Mouse (Mus musculus) bone marrow macrophage, adult 2 months (primary cell): ENCODE results near the gene Fam43b. TPM values are rescaled to one million over a fixed set of nuclear protein-coding genes. Genes with fewer than 3 reads are reported as not detected.

Experiments used
- H3K27ac ChIP-seq: 2 replicates; pipeline ENCODE4 v1.5.1; 2012; ENCODE audit warnings: low read depth, low read length; ENCODE audit not compliant: insufficient read depth
- H3K4me1 ChIP-seq: 2 replicates; pipeline ENCODE4 v1.6.1; 2012; ENCODE audit warnings: low read length; ENCODE audit not compliant: control insufficient read depth, insufficient read depth
- H3K4me3 ChIP-seq: 2 replicates; pipeline ENCODE4 v1.5.1; 2012; ENCODE audit warnings: mild to moderate bottlenecking, low read length, moderate library complexity; ENCODE audit not compliant: insufficient read depth
- CTCF ChIP-seq: IDR thresholded peaks from 2 replicates; pipeline ENCODE4 v1.5.1; 2012; ENCODE audit warnings: low read depth, mild to moderate bottlenecking, low read length, moderate library complexity
- POLR2A ChIP-seq: IDR thresholded peaks from 2 replicates; pipeline ENCODE4 v1.6.1; 2012; ENCODE audit warnings: mild to moderate bottlenecking, low read depth, low read length, borderline replicate concordance
- polyA plus RNA-seq: library from polyadenylated mRNA; stranded (reverse); fragments of >200 nt; gene quantifications from 2 replicates; pipeline ENCODE4 v1.2.4, GENCODE M21; 2012; ENCODE audit not compliant: missing spikeins, insufficient read depth, insufficient read length

Fam43b gene
- polyA plus RNA-seq, 1 experiment = not detected

- TF ChIP-seq POLR2A (no peak), CTCF (no peak)
- Histone ChIP-seq H3K4me3 (peak within 1 kb of the TSS; percentile 47), H3K27ac (no peak within 1 kb of the TSS), H3K4me1 (peaks cover 3% of the 10 kb centered on the region)
Measured at GRCm38 (mm10) chr4:138367641-138368497, 28.5 kb downstream of the Fam43b start, which contains the start of gene Cda. TSS of gene Cda (minus strand) at chr4:138367992.

GRCm38 (mm10) chr4:138366561-138366960, 29.8 kb downstream of the Fam43b start:
- no peak for TF ChIP-seq CTCF
- TF ChIP-seq POLR2A = no peak
- Histone ChIP-seq H3K4me3 (no peak overlapping the region), H3K4me1 (peaks cover 3% of the 10 kb centered on the region), H3K27ac (no peak overlapping the region)

- Histone ChIP-seq H3K4me3 (no peak overlapping the region), H3K27ac (no peak overlapping the region), H3K4me1 (peaks cover 3% of the 10 kb centered on the region)
- TF ChIP-seq CTCF (no peak), POLR2A (no peak)
Measured at GRCm38 (mm10) chr4:138363511-138363910, 32.8 kb downstream of the Fam43b start.

- TF ChIP-seq POLR2A (no peak), CTCF (no peak)
- H3K4me3 ChIP-seq = no peak overlapping the region
- H3K4me1 ChIP-seq = no peaks in the 10 kb centered on the region
- no peak overlapping the region for H3K27ac ChIP-seq
Measured at GRCm38 (mm10) chr4:138362883-138363282, 33.4 kb downstream of the Fam43b start.

- Histone ChIP-seq H3K4me3 (no peak overlapping the region), H3K4me1 (no peaks in the 10 kb centered on the region), H3K27ac (no peak overlapping the region)
- no peak for TF ChIP-seq POLR2A
- TF ChIP-seq CTCF = no peak
Measured at GRCm38 (mm10) chr4:138361370-138361821, 34.9 kb downstream of the Fam43b start.

- TF ChIP-seq POLR2A (no peak), CTCF (no peak)
- H3K4me3 ChIP-seq = no peak overlapping the region
- no peak overlapping the region for H3K27ac ChIP-seq
- no peaks in the 10 kb centered on the region for H3K4me1 ChIP-seq
Measured at GRCm38 (mm10) chr4:138358176-138358575, 38.2 kb downstream of the Fam43b start.

- no peaks in the 10 kb centered on the region for H3K4me1 ChIP-seq
- no peak overlapping the region for H3K4me3 ChIP-seq
- TF ChIP-seq CTCF (no peak), POLR2A (no peak)
- no peak overlapping the region for H3K27ac ChIP-seq
Measured at GRCm38 (mm10) chr4:138356551-138356950, 39.8 kb downstream of the Fam43b start.

GRCm38 (mm10) chr4:138356141-138356540, 40.2 kb downstream of the Fam43b start:
- Histone ChIP-seq H3K4me1 (no peaks in the 10 kb centered on the region), H3K27ac (no peak overlapping the region), H3K4me3 (no peak overlapping the region)
- TF ChIP-seq CTCF = no peak
- TF ChIP-seq POLR2A = no peak

- TF ChIP-seq CTCF = no peak
- no peak for TF ChIP-seq POLR2A
- no peak overlapping the region for H3K27ac ChIP-seq
- no peak overlapping the region for H3K4me3 ChIP-seq
- H3K4me1 ChIP-seq = no peaks in the 10 kb centered on the region
Measured at GRCm38 (mm10) chr4:138355496-138355895, 40.8 kb downstream of the Fam43b start.

GRCm38 (mm10) chr4:138353438-138354171, 42.7 kb downstream of the Fam43b start:
- no peak overlapping the region for H3K4me3 ChIP-seq
- no peak overlapping the region for H3K27ac ChIP-seq
- no peaks in the 10 kb centered on the region for H3K4me1 ChIP-seq
- TF ChIP-seq CTCF (no peak), POLR2A (no peak)
